Mouse (Mus musculus): ENCODE results near the gene 1700020A23Rik. TPM values are rescaled to one million over a fixed set of nuclear protein-coding genes. Genes with fewer than 3 reads are reported as not detected.

The 1700020A23Rik gene
- total and polyA plus RNA-seq, 3 experiments, result not detected

DNA sequence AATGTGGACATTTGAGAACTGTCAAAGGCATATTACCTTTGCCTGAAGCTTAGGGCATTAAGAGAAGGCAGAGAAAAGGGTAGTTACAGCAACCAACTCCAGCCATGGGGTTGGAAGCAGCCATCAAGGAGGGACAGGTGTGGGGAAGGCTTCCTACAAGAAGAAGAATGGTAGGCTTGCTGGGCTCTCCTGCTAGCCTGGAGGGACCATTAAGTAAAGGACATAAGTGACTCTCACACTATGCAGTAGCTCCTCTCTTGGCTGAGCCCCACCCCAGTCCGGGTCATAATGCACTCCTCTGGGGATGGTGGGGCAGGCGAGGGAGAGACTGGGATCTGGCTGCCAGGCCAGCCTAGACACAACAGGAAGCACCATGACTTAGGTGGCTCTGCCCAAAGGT is 1.1 kb downstream of the 1700020A23Rik start, which contains the start of gene Tmem239:
Gene Tmem239 (plus strand): TSS at position 301 of the 400 bp plus-strand sequence.
- H3K4me1 ChIP-seq (ENCODE audit: control insufficient read depth in 1 of 2, insufficient read depth in 2 of 2, low read length in 2 of 2), result peaks cover 0 to 7% of the 10 kb centered on the region in 2 experiments; a peak in 3 of 4 replicates
- TF ChIP-seq SMC3 (IDR thresholded peaks at IDR 0.05; ENCODE audit: low read depth, low read length), result no peak
- no peak for TF ChIP-seq GABPA (IDR thresholded peaks at IDR 0.05; ENCODE audit: low read depth, low read length)
- no peak for TF ChIP-seq TCF12 (IDR thresholded peaks at IDR 0.05; ENCODE audit: low read depth, low read length)
- TF ChIP-seq MYB (IDR thresholded peaks at IDR 0.05; ENCODE audit: low read depth, low read length), result no peak
- no peak for TF ChIP-seq JUND (IDR thresholded peaks at IDR 0.05; ENCODE audit: low read depth, low read length)
- no peak for TF ChIP-seq BHLHE40 (IDR thresholded peaks at IDR 0.05; ENCODE audit: borderline replicate concordance, low read depth, low read length)
- TF ChIP-seq SIN3A (IDR thresholded peaks at IDR 0.05; ENCODE audit: low read length), result no peak
- no peak for TF ChIP-seq KAT2A (conservative IDR thresholded peaks at IDR 0.05; ENCODE audit: low read depth, low read length)
- TF ChIP-seq CHD2 (IDR thresholded peaks at IDR 0.05; ENCODE audit: low read length), result no peak
- no peak for TF ChIP-seq ZKSCAN1 (IDR thresholded peaks at IDR 0.05; ENCODE audit: low read depth, low read length)
- no peak for TF ChIP-seq RCOR1 (IDR thresholded peaks at IDR 0.05; ENCODE audit: low read depth, low read length)
- TF ChIP-seq USF1 (IDR thresholded peaks at IDR 0.05; ENCODE audit: low read depth, low read length), result no peak
- TF ChIP-seq POLR2A (IDR thresholded peaks at IDR 0.05; ENCODE audit: control insufficient read depth in 1 of 2, insufficient read depth in 1 of 2, low read depth in 1 of 2, low read length in 2 of 2, poor library complexity in 1 of 2), result no peak
- no peak for TF ChIP-seq MAZ (IDR thresholded peaks at IDR 0.05; ENCODE audit: low read depth, low read length)
- no peak within 1 kb of the TSS for H3K9ac ChIP-seq (ENCODE audit: control insufficient read depth, low read depth, low read length, poor library complexity, severe bottlenecking)
- no peak for DNase-seq (ENCODE audit: low read depth, low spot score)
- no peaks in the 10 kb centered on the region for H3K9me3 ChIP-seq (replicated peaks; ENCODE audit: insufficient read depth, low read length)
- no peak within 1 kb of the TSS for H3K4me3 ChIP-seq (ENCODE audit: control insufficient read depth in 1 of 2, insufficient read depth in 1 of 2, low read depth in 2 of 2, low read length in 2 of 2)
- H3K79me2 ChIP-seq (ENCODE audit: control insufficient read depth, insufficient read depth, low read length, poor library complexity), result no peaks in the 10 kb centered on the region
- peaks cover 0 to 4% of the 10 kb centered on the region in 2 experiments; a peak in 2 of 4 replicates for H3K36me3 ChIP-seq (ENCODE audit: control insufficient read depth in 1 of 2, insufficient read depth in 2 of 2, low read length in 2 of 2)
- H3K27me3 ChIP-seq (ENCODE audit: control insufficient read depth in 1 of 2, insufficient read depth in 2 of 2, low read length in 2 of 2), result 0 out of 4 replicates have a peak, but pooled peaks cover 0 to 2% of the 10 kb centered on the region in 2 experiments
- no peak within 1 kb of the TSS for H3K27ac ChIP-seq (ENCODE audit: control insufficient read depth, low read depth, low read length)

DNA sequence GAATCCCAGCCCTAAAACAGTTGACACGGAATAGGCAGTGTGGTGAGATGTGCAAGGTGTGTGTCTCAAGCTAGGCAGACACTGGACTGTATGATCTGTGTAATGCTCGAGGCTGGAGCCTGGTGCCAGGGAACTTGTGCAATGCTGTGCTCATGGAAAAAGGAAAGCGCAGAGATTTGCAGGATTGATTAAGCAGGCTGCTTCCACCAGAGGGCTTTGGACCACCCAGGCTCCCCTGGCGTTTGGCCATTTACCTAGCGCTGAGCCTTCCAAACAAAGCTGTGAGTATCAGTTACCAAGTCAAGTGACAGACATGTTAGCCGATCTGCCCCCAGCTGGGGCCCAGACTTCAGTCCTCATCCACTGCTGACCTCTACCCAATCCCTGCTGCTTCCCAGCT is 3.1 kb downstream of the 1700020A23Rik start:
- Histone ChIP-seq H3K27ac (ENCODE audit: control insufficient read depth, low read depth, low read length) (no peak overlapping the region), H3K4me1 (ENCODE audit: control insufficient read depth in 1 of 2, insufficient read depth in 2 of 2, low read length in 2 of 2) (peaks cover 12 to 13% of the 10 kb centered on the region in 2 experiments), H3K9me3 (replicated peaks; ENCODE audit: insufficient read depth, low read length) (no peaks in the 10 kb centered on the region), H3K36me3 (ENCODE audit: control insufficient read depth in 1 of 2, insufficient read depth in 2 of 2, low read length in 2 of 2) (peaks cover 0 to 19% of the 10 kb centered on the region in 2 experiments; a peak in 2 of 4 replicates), H3K27me3 (ENCODE audit: control insufficient read depth in 1 of 2, insufficient read depth in 2 of 2, low read length in 2 of 2) (no peaks in the 10 kb centered on the region), H3K4me3 (ENCODE audit: control insufficient read depth in 1 of 2, insufficient read depth in 1 of 2, low read depth in 2 of 2, low read length in 2 of 2) (no peak overlapping the region), H3K9ac (ENCODE audit: control insufficient read depth, low read depth, low read length, poor library complexity, severe bottlenecking) (no peak overlapping the region), H3K79me2 (ENCODE audit: control insufficient read depth, insufficient read depth, low read length, poor library complexity) (no peaks in the 10 kb centered on the region)
- no peak for TF ChIP-seq USF2 (IDR thresholded peaks at IDR 0.05; ENCODE audit: borderline replicate concordance in 1 of 2, insufficient read depth in 1 of 2, low read depth in 1 of 2, low read length in 2 of 2)
- TF ChIP-seq GATA1 (IDR thresholded peaks at IDR 0.05; ENCODE audit: low read depth, low read length), result no peak
- no peak for TF ChIP-seq CHD1 (IDR thresholded peaks at IDR 0.05; ENCODE audit: low read depth, low read length)
- TF ChIP-seq ZNF384 (IDR thresholded peaks at IDR 0.05; ENCODE audit: low read depth, low read length), result no peak
- no peak for TF ChIP-seq NRF1 (IDR thresholded peaks at IDR 0.05; ENCODE audit: insufficient read depth, low read depth, low read length, poor library complexity, severe bottlenecking)
- TF ChIP-seq RCOR1 (IDR thresholded peaks at IDR 0.05; ENCODE audit: low read depth, low read length), result no peak
- TF ChIP-seq USF1 (IDR thresholded peaks at IDR 0.05; ENCODE audit: low read depth, low read length), result no peak
- no peak for TF ChIP-seq GABPA (IDR thresholded peaks at IDR 0.05; ENCODE audit: low read depth, low read length)
- no peak for TF ChIP-seq JUND (IDR thresholded peaks at IDR 0.05; ENCODE audit: low read depth, low read length)
- no peak for TF ChIP-seq EP300 (IDR thresholded peaks at IDR 0.05; ENCODE audit: low read depth in 1 of 2, low read length in 2 of 2)
- TF ChIP-seq SIN3A (IDR thresholded peaks at IDR 0.05; ENCODE audit: low read length), result no peak
- TF ChIP-seq HCFC1 (IDR thresholded peaks at IDR 0.05; ENCODE audit: low read depth, low read length), result no peak
- no peak for TF ChIP-seq POLR2AphosphoS2 (IDR thresholded peaks at IDR 0.05; ENCODE audit: low read length)
- no peak for TF ChIP-seq TAL1 (IDR thresholded peaks at IDR 0.05; ENCODE audit: low read length)
- TF ChIP-seq ZMIZ1 (IDR thresholded peaks at IDR 0.05; ENCODE audit: low read depth, low read length), result no peak
- no peak for TF ChIP-seq SMC3 (IDR thresholded peaks at IDR 0.05; ENCODE audit: low read depth, low read length)
- no peak for TF ChIP-seq MAX (IDR thresholded peaks at IDR 0.05; ENCODE audit: low read length)
- no peak for TF ChIP-seq E2F4 (IDR thresholded peaks at IDR 0.05; ENCODE audit: borderline replicate concordance, low read depth, low read length)
- TF ChIP-seq NELFE (IDR thresholded peaks at IDR 0.05; ENCODE audit: low read depth, low read length), result no peak
- no peak for TF ChIP-seq CHD2 (IDR thresholded peaks at IDR 0.05; ENCODE audit: low read length)
- no peak for DNase-seq (ENCODE audit: low read depth, low spot score)

Measured in MEL (cell line).